Mouse (Mus musculus) hindbrain, postnatal 0 days (tissue): ENCODE data around the gene Xbp1. TPM values are rescaled to one million over a fixed set of nuclear protein-coding genes. Genes with fewer than 3 reads are reported as not detected.

Experiments used
- ATAC-seq: fragments of 200-750 bp; cut with Nextera tagmentation; 2 replicates; pipeline ENCODE4 v1.8.0; 2017; ENCODE audit warnings: mild to moderate bottlenecking, moderate TSS enrichment, moderate library complexity
- DNase-seq: peaks from one replicate; pipeline ENCODE4 v3.0.0-alpha.2; 2015; ENCODE audit warnings: low spot score
- H3K27ac ChIP-seq: fragments of 300-500 bp; sonication (generic); 2 replicates; pipeline ENCODE4 v1.5.1; 2014; ENCODE audit warnings: mild to moderate bottlenecking
- H3K27me3 ChIP-seq: fragments of 300-500 bp; sonication (generic); 2 replicates; pipeline ENCODE4 v1.6.1; 2014; ENCODE audit warnings: low read length, mixed read lengths; ENCODE audit not compliant: insufficient read depth
- H3K36me3 ChIP-seq: fragments of 300-500 bp; sonication (generic); 2 replicates; pipeline ENCODE4 v1.6.1; 2014; ENCODE audit warnings: low read length, mixed read lengths; ENCODE audit not compliant: insufficient read depth
- H3K4me1 ChIP-seq: fragments of 300-500 bp; sonication (generic); 2 replicates; pipeline ENCODE4 v1.6.1; 2014; ENCODE audit warnings: antibody characterized with exemption, low read length, mixed read lengths; ENCODE audit not compliant: insufficient read depth
- H3K4me2 ChIP-seq: fragments of 300-500 bp; sonication (generic); 2 replicates; pipeline ENCODE4 v1.6.1; 2014; ENCODE audit warnings: low read depth, mild to moderate bottlenecking, low read length, moderate library complexity, mixed read lengths
- H3K4me3 ChIP-seq: fragments of 300-500 bp; sonication (generic); 2 replicates; pipeline ENCODE4 v1.5.1; 2014; ENCODE audit warnings: low read length
- H3K9ac ChIP-seq: fragments of 300-500 bp; sonication (generic); replicated peaks from 2 replicates; pipeline ENCODE4 v1.6.1; 2014; ENCODE audit warnings: mild to moderate bottlenecking, low read length, moderate library complexity, mixed read lengths
- H3K9me3 ChIP-seq: fragments of 300-500 bp; sonication (generic); 2 replicates; pipeline ENCODE4 v1.6.1; 2016; ENCODE audit warnings: low read length, mixed read lengths
- CTCF ChIP-seq: IDR thresholded peaks from 2 replicates; pipeline ENCODE4 v1.5.1; 2016; ENCODE audit warnings: antibody characterized with exemption, control low read depth, low read depth
- WGBS: fragments of 180-500 bp; shearing (Covaris S2); extraction: QIAGEN DNeasy Blood & Tissue Kit; methylation state at CpG from one replicate; pipeline ENCODE4 v1.1.7; 2014; 5-methylcytosine and 5-hydroxymethylcytosine counted together
- polyA plus RNA-seq: library from polyadenylated mRNA; unstranded; fragments of >200 nt; fragmentation: Nextera tagmentation; extraction: Ambion mirVana; gene quantifications from 2 replicates; pipeline ENCODE4 v1.2.1, GENCODE M21; 2015
- total RNA-seq: library from RNA; depleted of rRNA; stranded (reverse); fragments of >200 nt; gene quantifications from 2 replicates; pipeline ENCODE4 v1.2.3, GENCODE M21; 2014

The Xbp1 gene
- total and polyA plus RNA-seq, 2 experiments from 2014 or later = 88.9 to 102 TPM

DNA sequence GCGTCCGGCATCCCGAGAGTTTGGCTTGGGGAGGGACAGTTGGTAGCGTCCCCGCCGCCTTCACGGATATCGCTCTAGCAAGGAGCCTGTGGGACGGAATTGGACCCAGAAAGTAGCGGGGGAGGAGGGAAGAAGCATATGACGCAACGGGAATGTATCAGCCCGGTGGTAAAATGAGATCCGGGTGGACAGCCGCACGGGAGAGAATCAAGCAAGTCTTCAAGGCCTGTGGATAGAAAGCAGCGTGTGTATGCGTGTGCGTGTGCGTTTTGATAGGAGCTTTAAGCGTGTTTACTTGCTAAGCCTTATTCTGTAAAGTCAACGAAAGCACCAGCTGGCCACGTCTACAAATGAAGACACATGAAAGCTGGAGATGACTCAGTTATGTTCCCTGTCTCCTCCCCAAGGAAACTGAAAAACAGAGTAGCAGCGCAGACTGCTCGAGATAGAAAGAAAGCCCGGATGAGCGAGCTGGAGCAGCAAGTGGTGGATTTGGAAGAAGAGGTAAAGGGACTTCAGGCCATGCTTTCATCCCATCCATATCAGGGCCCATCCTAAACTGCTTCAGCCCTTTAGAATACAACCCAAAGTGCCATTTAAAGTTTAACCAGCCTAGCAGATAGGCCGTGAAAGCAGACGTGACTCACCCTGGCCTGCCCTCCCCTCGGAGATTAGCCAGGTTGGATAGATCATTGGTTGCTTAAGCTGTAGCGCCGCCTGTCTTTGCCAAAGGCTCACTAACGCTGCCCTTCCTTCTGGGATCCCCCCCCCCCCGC is 1.2 kb downstream of the Xbp1 start:
- DNase-seq = peak; percentile 84
- TF ChIP-seq CTCF = peak; percentile 70
- H3K36me3 ChIP-seq = peaks cover 29% of the 10 kb centered on the region
- H3K27me3 ChIP-seq = no peaks in the 10 kb centered on the region
- peak overlapping the region; percentile 82 for H3K4me3 ChIP-seq
- WGBS = under 1% methylated on average over 34 of the region's 34 CpGs
- H3K4me1 ChIP-seq = peaks cover 6% of the 10 kb centered on the region
- peak overlapping the region; percentile 97 for H3K27ac ChIP-seq
- peak overlapping the region; percentile 99 for H3K9ac ChIP-seq
- H3K9me3 ChIP-seq = no peaks in the 10 kb centered on the region
- H3K4me2 ChIP-seq = peak overlapping the region; percentile 71
- ATAC-seq = peak; percentile 52

DNA sequence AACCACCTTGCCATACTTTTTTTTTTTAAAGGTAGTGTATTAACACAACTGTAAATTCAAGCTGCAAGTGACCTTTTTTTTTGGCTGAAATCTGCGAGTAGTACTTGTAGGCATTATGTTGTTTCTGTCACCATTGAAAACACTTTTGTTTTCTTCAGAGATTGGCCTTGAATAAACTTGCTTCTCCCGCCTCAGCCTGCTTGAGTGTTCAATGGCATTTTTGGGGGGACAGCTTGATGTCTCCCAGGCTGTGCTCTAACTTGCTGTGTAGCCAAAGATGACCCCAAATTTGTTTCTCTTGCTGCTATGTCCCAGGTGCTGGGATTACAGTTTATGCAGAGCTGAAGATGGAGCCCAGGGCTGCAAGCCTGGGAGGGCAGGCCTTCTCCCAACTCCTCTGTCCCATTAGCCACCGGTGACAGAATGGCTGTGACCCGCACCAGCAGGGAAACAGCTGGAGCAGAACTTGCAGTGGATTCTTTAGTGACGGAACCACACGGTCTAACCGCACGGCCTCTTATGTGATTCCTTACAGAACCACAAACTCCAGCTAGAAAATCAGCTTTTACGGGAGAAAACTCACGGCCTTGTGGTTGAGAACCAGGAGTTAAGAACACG is 2.4 kb downstream of the Xbp1 start:
- ATAC-seq = no peak
- no peak for TF ChIP-seq CTCF

GRCm38 (mm10) chr11:5525418-5525817 is 5.0 kb downstream of the Xbp1 start:
- WGBS = 87% methylated on average over 4 of the region's 4 CpGs
- Histone ChIP-seq H3K4me2 (no peak overlapping the region), H3K27me3 (no peaks in the 10 kb centered on the region), H3K4me3 (no peak overlapping the region), H3K4me1 (peaks cover 6% of the 10 kb centered on the region), H3K36me3 (peaks cover 50% of the 10 kb centered on the region), H3K27ac (no peak overlapping the region), H3K9ac (no peak overlapping the region), H3K9me3 (no peaks in the 10 kb centered on the region)
- TF ChIP-seq CTCF = no peak
- ATAC-seq (no peak), DNase-seq (no peak)

More for the DNA sequence above, 2.4 kb downstream of the Xbp1 start:
- DNase-seq = no peak
- Histone ChIP-seq H3K4me1 (peaks cover 6% of the 10 kb centered on the region), H3K9ac (no peak overlapping the region), H3K9me3 (no peaks in the 10 kb centered on the region), H3K4me3 (no peak overlapping the region), H3K36me3 (peaks cover 34% of the 10 kb centered on the region), H3K27ac (no peak overlapping the region), H3K4me2 (peak overlapping the region; percentile 71; the same call in 1 of the 2 replicates), H3K27me3 (no peaks in the 10 kb centered on the region)
- 89% methylated on average over 11 of the region's 11 CpGs for WGBS

DNA sequence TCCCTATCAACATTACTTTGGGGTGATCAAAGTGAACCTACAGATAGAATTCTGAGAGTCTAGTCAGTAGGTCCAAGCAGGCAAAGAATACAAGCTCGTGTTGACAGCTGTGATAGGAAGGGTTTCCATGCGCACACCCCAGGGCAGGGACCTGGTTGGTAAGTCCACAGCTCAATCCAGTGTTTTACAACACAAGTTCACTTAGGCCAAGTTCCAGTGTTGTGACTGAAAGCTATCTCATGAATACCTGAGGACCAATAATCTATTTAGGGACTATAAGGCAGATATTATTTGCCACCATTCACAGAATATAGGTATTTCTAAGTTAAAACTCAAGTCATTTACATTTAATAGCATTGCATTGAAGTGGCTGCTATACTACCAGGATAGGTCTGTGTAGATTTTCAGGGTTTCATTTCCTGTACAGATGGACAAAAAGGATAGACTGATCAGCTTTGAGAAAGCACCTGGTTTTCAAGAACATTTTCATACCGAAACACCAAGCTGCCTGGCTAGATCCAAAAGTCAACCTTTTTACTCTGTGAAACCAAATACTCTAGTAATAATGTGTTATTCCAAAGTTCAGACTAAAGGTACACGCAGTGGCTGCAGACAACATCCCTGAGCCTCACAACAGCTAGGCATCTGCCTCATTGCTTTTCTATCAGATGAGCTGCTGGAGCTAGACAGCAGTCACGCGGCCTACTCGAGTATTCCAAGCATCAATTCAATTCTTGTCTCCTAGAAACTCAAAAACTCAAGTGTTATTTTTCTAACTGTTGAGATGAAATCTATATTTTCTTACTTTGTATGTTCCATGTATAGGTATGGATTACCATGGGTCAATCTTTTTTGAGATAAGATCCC is 6.3 kb downstream of the Xbp1 start:
- Histone ChIP-seq H3K27ac (no peak overlapping the region), H3K36me3 (peaks cover 62% of the 10 kb centered on the region)

DNA sequence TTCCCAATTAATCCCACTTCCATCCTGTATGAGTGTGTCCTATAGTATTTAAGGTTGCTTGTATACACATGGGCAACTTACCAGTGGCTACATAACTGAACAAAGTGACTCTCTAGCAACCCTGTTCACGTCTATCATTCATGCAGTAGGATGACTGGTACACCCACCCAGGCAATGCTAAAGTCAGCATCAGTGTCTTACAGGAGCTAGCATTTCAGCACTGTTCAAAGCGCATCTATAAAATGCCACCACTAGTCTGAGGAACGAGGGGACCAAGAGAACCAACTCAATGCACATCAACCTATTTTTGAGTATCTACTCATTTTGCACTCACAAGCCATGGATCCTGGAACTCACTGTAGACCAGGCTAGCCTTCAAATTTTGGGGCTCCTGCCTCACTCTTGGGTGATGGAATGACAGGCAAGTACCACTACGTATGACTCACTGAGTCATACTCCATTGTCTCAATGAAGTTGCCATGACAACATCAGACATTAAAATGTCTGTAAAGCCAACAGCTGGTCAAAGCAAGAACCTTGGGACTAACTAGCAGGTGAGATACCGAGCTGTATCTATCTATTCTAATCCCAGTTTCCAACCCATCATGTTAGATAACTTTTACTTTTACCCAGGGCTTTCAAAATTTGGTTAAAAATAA is 7.5 kb downstream of the Xbp1 start:
- Histone ChIP-seq H3K4me1 (no peaks in the 10 kb centered on the region), H3K27ac (no peak overlapping the region), H3K4me2 (no peak overlapping the region), H3K36me3 (peaks cover 69% of the 10 kb centered on the region), H3K9ac (no peak overlapping the region), H3K27me3 (no peaks in the 10 kb centered on the region), H3K4me3 (no peak overlapping the region), H3K9me3 (no peaks in the 10 kb centered on the region)
- 78% methylated on average over 5 of the region's 5 CpGs for WGBS
- TF ChIP-seq CTCF = no peak
- ATAC-seq (no peak), DNase-seq (no peak)

More for the DNA sequence above, 6.3 kb downstream of the Xbp1 start:
- Histone ChIP-seq H3K4me1 (peaks cover 6% of the 10 kb centered on the region), H3K27me3 (no peaks in the 10 kb centered on the region), H3K4me2 (no peak overlapping the region), H3K4me3 (no peak overlapping the region), H3K9me3 (no peaks in the 10 kb centered on the region), H3K9ac (no peak overlapping the region)
- DNase-seq = no peak
- WGBS = 92% methylated on average over 7 of the region's 7 CpGs
- no peak for TF ChIP-seq CTCF
- ATAC-seq = no peak

- Histone ChIP-seq H3K27ac (no peak overlapping the region), H3K27me3 (no peaks in the 10 kb centered on the region), H3K9ac (no peak overlapping the region), H3K4me2 (no peak overlapping the region), H3K4me3 (no peak overlapping the region), H3K9me3 (no peaks in the 10 kb centered on the region), H3K4me1 (no peaks in the 10 kb centered on the region), H3K36me3 (peaks cover 70% of the 10 kb centered on the region)
- TF ChIP-seq CTCF = no peak
- ATAC-seq (no peak), DNase-seq (no peak)
- WGBS = 50% methylated on average over 5 of the region's 5 CpGs
These were observed 8.4 kb downstream of the Xbp1 start for GRCm38 (mm10) chr11:5528841-5529240.
